8 mouse cellular contexts compared by ENCODE assay signal in genomic region chrX:103980590-103981168, GRCm38 (mm10). TPM values are rescaled to one million over a fixed set of nuclear protein-coding genes. Genes with fewer than 3 reads are reported as not detected.
A peak's percentile ranks its signal among the peaks of the same experiment; 100 is the strongest.
DNase-seq lines count a peak whose midpoint lies in the region; ATAC-seq and TF ChIP-seq lines count a peak whose summit lies in the region.

No protein-coding gene starts in this region.

- no peak for TF ChIP-seq EP300 in liver, embryonic 14.5 days (IDR thresholded peaks at IDR 0.05; ENCODE audit: low read depth)

- peak; percentile 46 for ATAC-seq in hindbrain, postnatal 0 days
- peak; percentile 61 for ATAC-seq in liver, embryonic 14.5 days (ENCODE audit: insufficient read depth)
- ATAC-seq in neural tube, embryonic 11.5 days (ENCODE audit: insufficient read depth, low FRiP score, low TSS enrichment): peak; percentile 37

- H3K9ac ChIP-seq in hindbrain, postnatal 0 days (replicated peaks; ENCODE audit: low read length): peak overlapping the region; percentile 75
- H3K9ac ChIP-seq in liver, embryonic 14.5 days (replicated peaks): peak overlapping the region; percentile 71
- peak overlapping the region; percentile 90 for H3K9ac ChIP-seq in neural tube, embryonic 11.5 days (ENCODE audit: low read length)

- peaks cover 10% of the 10 kb centered on the region for H3K9me3 ChIP-seq in erythroblast, embryonic 14.5 days (ENCODE audit: control insufficient read depth, low read length)
- H3K9me3 ChIP-seq in hindbrain, postnatal 0 days (ENCODE audit: low read length): no peaks in the 10 kb centered on the region
- no peaks in the 10 kb centered on the region for H3K9me3 ChIP-seq in liver, embryonic 14.5 days (ENCODE audit: control insufficient read depth, low read length)
- no peaks in the 10 kb centered on the region for H3K9me3 ChIP-seq in neural tube, embryonic 11.5 days (ENCODE audit: control insufficient read depth, low read length)

- peaks cover 9% of the 10 kb centered on the region for H3K27me3 ChIP-seq in erythroblast, embryonic 14.5 days (ENCODE audit: control insufficient read depth)
- H3K27me3 ChIP-seq in hindbrain, postnatal 0 days (ENCODE audit: insufficient read depth, low read length): no peaks in the 10 kb centered on the region
- H3K27me3 ChIP-seq in liver, embryonic 14.5 days (ENCODE audit: control insufficient read depth, insufficient read depth, low read length): no peaks in the 10 kb centered on the region
- H3K27me3 ChIP-seq in neural tube, embryonic 11.5 days (ENCODE audit: control insufficient read depth, insufficient read depth, low read length): no peaks in the 10 kb centered on the region

- WGBS in hindbrain, postnatal 0 days: 38% methylated on average over 51 of the region's 51 CpGs
- 11% methylated on average over 43 of the region's 51 CpGs for WGBS in liver, embryonic 14.5 days (ENCODE audit: insufficient replicate concordance)
- 19% methylated on average over 43 of the region's 51 CpGs for WGBS in neural tube, embryonic 11.5 days

- H3K4me3 ChIP-seq in left cerebral cortex, adult 2 months: peak overlapping the region; percentile 69
- H3K4me3 ChIP-seq in erythroblast, embryonic 14.5 days (replicated peaks): peak overlapping the region; percentile 87
- H3K4me3 ChIP-seq in hindbrain, postnatal 0 days (ENCODE audit: low read length): peak overlapping the region; percentile 70
- H3K4me3 ChIP-seq in liver, embryonic 14.5 days (ENCODE audit: insufficient read depth in 1 of 2, low read depth in 2 of 2, low read length in 2 of 2): peak overlapping the region; percentile 65 to 70
- peak overlapping the region; percentile 74 for H3K4me3 ChIP-seq in neural tube, embryonic 11.5 days (ENCODE audit: low read depth, low read length)

- peaks cover 8% of the 10 kb centered on the region for H3K4me1 ChIP-seq in erythroblast, embryonic 14.5 days (ENCODE audit: control insufficient read depth)
- H3K4me1 ChIP-seq in hindbrain, postnatal 0 days (ENCODE audit: insufficient read depth, low read length): no peaks in the 10 kb centered on the region
- H3K4me1 ChIP-seq in liver, embryonic 14.5 days (replicated peaks; ENCODE audit: control insufficient read depth in 2 of 2, insufficient read depth in 2 of 2, low read length in 1 of 2): peaks cover 0 to 5% of the 10 kb centered on the region in 2 experiments; a peak in 2 of 4 replicates
- H3K4me1 ChIP-seq in neural tube, embryonic 11.5 days (ENCODE audit: control insufficient read depth, insufficient read depth, low read length): no peaks in the 10 kb centered on the region

- no peak for DNase-seq in left cerebral cortex, adult 2 months (ENCODE audit: extremely low spot score in 1 of 2, low spot score in 2 of 2)
- DNase-seq in left cerebral cortex, adult 18-20 months (ENCODE audit: low spot score in 2 of 2): no peak
- DNase-seq in MN1 (ENCODE audit: low spot score): peak; percentile 16
- peak; percentile 13 for DNase-seq in hindbrain, postnatal 0 days (ENCODE audit: low spot score)
- no peak for DNase-seq in liver, embryonic 14.5 days (ENCODE audit: low read depth in 3 of 3, low spot score in 3 of 3)
- DNase-seq in neural tube, embryonic 11.5 days (ENCODE audit: low spot score): peak; percentile 54
- no peak for DNase-seq in layer of hippocampus, postnatal 36 days

- peak overlapping the region; percentile 85 for H3K27ac ChIP-seq in left cerebral cortex, adult 2 months
- peak overlapping the region; percentile 94 for H3K27ac ChIP-seq in hindbrain, postnatal 0 days
- peak overlapping the region; percentile 67 for H3K27ac ChIP-seq in liver, embryonic 14.5 days
- H3K27ac ChIP-seq in neural tube, embryonic 11.5 days (ENCODE audit: low read depth, low read length): peak overlapping the region; percentile 84

- no peak for TF ChIP-seq CTCF in left cerebral cortex, adult 2 months (IDR thresholded peaks at IDR 0.05)
- TF ChIP-seq CTCF in hindbrain, postnatal 0 days (IDR thresholded peaks at IDR 0.05; ENCODE audit: low read depth): no peak
- no peak for TF ChIP-seq CTCF in liver, embryonic 14.5 days (IDR thresholded peaks at IDR 0.05; ENCODE audit: low read depth)

- peaks cover 24% of the 10 kb centered on the region for H3K36me3 ChIP-seq in erythroblast, embryonic 14.5 days (ENCODE audit: control insufficient read depth)
- H3K36me3 ChIP-seq in hindbrain, postnatal 0 days (ENCODE audit: insufficient read depth, low read length): no peaks in the 10 kb centered on the region
- H3K36me3 ChIP-seq in liver, embryonic 14.5 days (replicated peaks; ENCODE audit: control insufficient read depth, insufficient read depth, low read depth): peaks cover 3% of the 10 kb centered on the region; the same call in 1 of the 2 replicates
- H3K36me3 ChIP-seq in neural tube, embryonic 11.5 days (ENCODE audit: control insufficient read depth, insufficient read depth, low read length): no peaks in the 10 kb centered on the region

- peak overlapping the region; percentile 57 for H3K4me2 ChIP-seq in hindbrain, postnatal 0 days (ENCODE audit: low read depth, low read length)
- H3K4me2 ChIP-seq in liver, embryonic 14.5 days (ENCODE audit: low read depth): peak overlapping the region; percentile 69
- peak overlapping the region; percentile 41 for H3K4me2 ChIP-seq in neural tube, embryonic 11.5 days (ENCODE audit: low read depth)

- intact Hi-C loops in left cerebral cortex, adult 2 months (cut with DNase I): loop anchor here (5.0 kb wide), 1 partner anchor 222 kb away; the partner anchor contains the start of gene Nexmif

RNA-seq across cellular contexts. Expression of gene Rlim, which starts 0.4 kb away (rescaled TPM):
- 10 to 100 TPM; 45.9 to 50.9 TPM for total RNA-seq in left cerebral cortex, adult 2 months (2021)
- 10 to 100 TPM; 46.1 to 55.1 TPM for total RNA-seq in left cerebral cortex, adult 18-20 months (2021)
- polyA plus RNA-seq in erythroblast, embryonic 14.5 days (2012): 0.05 and 0.10 TPM in 2 replicates
- 31.3 and 32.3 TPM in 2 replicates for total RNA-seq in hindbrain, postnatal 0 days (2014; rRNA removed)
- polyA plus RNA-seq in hindbrain, postnatal 0 days (2015; fragmentation: Nextera tagmentation; extraction: Ambion mirVana): 19.5 and 20.5 TPM in 2 replicates
- 4.3 and 6.3 TPM in 2 replicates for polyA plus RNA-seq in liver, embryonic 14.5 days (2012; rRNA removed)
- 9.0 and 9.1 TPM in 2 replicates for polyA plus RNA-seq in liver, embryonic 14.5 days (2014; fragmentation: Nextera tagmentation; extraction: Ambion mirVana)
- 45.9 and 46.4 TPM in 2 replicates for polyA plus RNA-seq in neural tube, embryonic 11.5 days (2014; fragmentation: Nextera tagmentation; extraction: Ambion mirVana)
- total RNA-seq in layer of hippocampus, postnatal 36 days (2021): 10 to 100 TPM; 52.6 to 54.0 TPM

Comparison
In these comparisons a context has a peak if more than half of its experiments do, and no peak if none do; other contexts are left out.
1. DNase-seq: peak in MN1 (single experiment), hindbrain, postnatal 0 days (single experiment) and neural tube, embryonic 11.5 days (single experiment); none in left cerebral cortex, adult 2 months (0 of 2), left cerebral cortex, adult 18-20 months (0 of 2), liver, embryonic 14.5 days (0 of 3) and layer of hippocampus, postnatal 36 days (0 of 2).
2. Peak in every context shown above with its lines, with median percentiles within 50 percentile points of each other: H3K27ac ChIP-seq, H3K4me3 ChIP-seq, ATAC-seq, H3K4me2 ChIP-seq and H3K9ac ChIP-seq.